Mouse (Mus musculus): ENCODE measurements around the gene Pla1a. TPM values are rescaled to one million over a fixed set of nuclear protein-coding genes. Genes with fewer than 3 reads are reported as not detected.

Pla1a gene
- polyA plus RNA-seq, 1 experiment from 2014 or later = 0.38 TPM

GRCm38 (mm10) chr16:38373439-38373838, 59.5 kb downstream of the Pla1a start:
- H3K36me3 ChIP-seq (ENCODE audit: control insufficient read depth, insufficient read depth, low read length) = no peaks in the 10 kb centered on the region
- ATAC-seq (ENCODE audit: low FRiP score, low TSS enrichment) (no peak), DNase-seq (no peak)
- H3K4me3 ChIP-seq (replicated peaks; ENCODE audit: low read depth, low read length) = no peak overlapping the region
- H3K27ac ChIP-seq (replicated peaks; ENCODE audit: low read depth, low read length) = no peak overlapping the region
- peaks cover 8% of the 10 kb centered on the region; the same call in 1 of the 2 replicates for H3K4me1 ChIP-seq (ENCODE audit: control insufficient read depth, insufficient read depth, low read length)
- H3K9ac ChIP-seq (replicated peaks; ENCODE audit: low read length) = no peak overlapping the region
- no peak overlapping the region for H3K4me2 ChIP-seq (ENCODE audit: low read length)
- H3K9me3 ChIP-seq (ENCODE audit: control insufficient read depth, low read length) = no peaks in the 10 kb centered on the region
- no peaks in the 10 kb centered on the region for H3K27me3 ChIP-seq (ENCODE audit: control insufficient read depth, insufficient read depth, low read length)
- WGBS = 84% methylated on average over 10 of the region's 10 CpGs

- no peaks in the 10 kb centered on the region for H3K9me3 ChIP-seq (ENCODE audit: control insufficient read depth, low read length)
- no peak for ATAC-seq (ENCODE audit: low FRiP score, low TSS enrichment)
- no peak overlapping the region for H3K4me2 ChIP-seq (ENCODE audit: low read length)
- no peak for DNase-seq
- H3K27ac ChIP-seq (replicated peaks; ENCODE audit: low read depth, low read length) = no peak overlapping the region
- H3K4me3 ChIP-seq (replicated peaks; ENCODE audit: low read depth, low read length) = no peak overlapping the region
- no peaks in the 10 kb centered on the region for H3K36me3 ChIP-seq (ENCODE audit: control insufficient read depth, insufficient read depth, low read length)
- H3K4me1 ChIP-seq (ENCODE audit: control insufficient read depth, insufficient read depth, low read length) = peaks cover 8% of the 10 kb centered on the region; the same call in 1 of the 2 replicates
- no peak overlapping the region for H3K9ac ChIP-seq (replicated peaks; ENCODE audit: low read length)
- WGBS = 83% methylated on average over 4 of the region's 4 CpGs
- no peaks in the 10 kb centered on the region for H3K27me3 ChIP-seq (ENCODE audit: control insufficient read depth, insufficient read depth, low read length)
Observed at GRCm38 (mm10) chr16:38372876-38373275, 60.1 kb downstream of the Pla1a start.

- Histone ChIP-seq H3K36me3 (ENCODE audit: control insufficient read depth, insufficient read depth, low read length) (no peaks in the 10 kb centered on the region), H3K4me3 (replicated peaks; ENCODE audit: low read depth, low read length) (no peak overlapping the region), H3K9me3 (ENCODE audit: control insufficient read depth, low read length) (no peaks in the 10 kb centered on the region), H3K4me2 (ENCODE audit: low read length) (no peak overlapping the region), H3K9ac (replicated peaks; ENCODE audit: low read length) (no peak overlapping the region), H3K27ac (replicated peaks; ENCODE audit: low read depth, low read length) (no peak overlapping the region), H3K4me1 (ENCODE audit: control insufficient read depth, insufficient read depth, low read length) (peaks cover 4% of the 10 kb centered on the region; the same call in 1 of the 2 replicates), H3K27me3 (ENCODE audit: control insufficient read depth, insufficient read depth, low read length) (no peaks in the 10 kb centered on the region)
- no peak for DNase-seq
- no peak for ATAC-seq (ENCODE audit: low FRiP score, low TSS enrichment)
- WGBS = 86% methylated on average over 15 of the region's 15 CpGs
Observed at GRCm38 (mm10) chr16:38371705-38372296, 61.1 kb downstream of the Pla1a start.

GRCm38 (mm10) chr16:38370633-38371374, 62.1 kb downstream of the Pla1a start:
- H3K9ac ChIP-seq (replicated peaks; ENCODE audit: low read length) = no peak overlapping the region
- H3K4me1 ChIP-seq (ENCODE audit: control insufficient read depth, insufficient read depth, low read length) = no peaks in the 10 kb centered on the region; the same call in 1 of the 2 replicates
- H3K27me3 ChIP-seq (ENCODE audit: control insufficient read depth, insufficient read depth, low read length) = no peaks in the 10 kb centered on the region
- H3K36me3 ChIP-seq (ENCODE audit: control insufficient read depth, insufficient read depth, low read length) = no peaks in the 10 kb centered on the region
- no peak overlapping the region for H3K27ac ChIP-seq (replicated peaks; ENCODE audit: low read depth, low read length)
- no peak overlapping the region for H3K4me3 ChIP-seq (replicated peaks; ENCODE audit: low read depth, low read length)
- no peak for DNase-seq
- 88% methylated on average over 8 of the region's 8 CpGs for WGBS
- ATAC-seq (ENCODE audit: low FRiP score, low TSS enrichment) = no peak
- H3K4me2 ChIP-seq (ENCODE audit: low read length) = no peak overlapping the region
- no peaks in the 10 kb centered on the region for H3K9me3 ChIP-seq (ENCODE audit: control insufficient read depth, low read length)

GRCm38 (mm10) chr16:38369992-38370484, 62.9 kb downstream of the Pla1a start:
- 88% methylated on average over 4 of the region's 4 CpGs for WGBS
- no peak overlapping the region for H3K9ac ChIP-seq (replicated peaks; ENCODE audit: low read length)
- H3K4me3 ChIP-seq (replicated peaks; ENCODE audit: low read depth, low read length) = no peak overlapping the region
- no peaks in the 10 kb centered on the region for H3K36me3 ChIP-seq (ENCODE audit: control insufficient read depth, insufficient read depth, low read length)
- ATAC-seq (ENCODE audit: low FRiP score, low TSS enrichment) = no peak
- no peak overlapping the region for H3K4me2 ChIP-seq (ENCODE audit: low read length)
- no peak overlapping the region for H3K27ac ChIP-seq (replicated peaks; ENCODE audit: low read depth, low read length)
- no peak for DNase-seq
- no peaks in the 10 kb centered on the region for H3K27me3 ChIP-seq (ENCODE audit: control insufficient read depth, insufficient read depth, low read length)
- no peaks in the 10 kb centered on the region for H3K9me3 ChIP-seq (ENCODE audit: control insufficient read depth, low read length)
- H3K4me1 ChIP-seq (ENCODE audit: control insufficient read depth, insufficient read depth, low read length) = no peaks in the 10 kb centered on the region

- Histone ChIP-seq H3K4me3 (replicated peaks; ENCODE audit: low read depth, low read length) (no peak overlapping the region), H3K36me3 (ENCODE audit: control insufficient read depth, insufficient read depth, low read length) (no peaks in the 10 kb centered on the region), H3K27ac (replicated peaks; ENCODE audit: low read depth, low read length) (no peak overlapping the region), H3K4me2 (ENCODE audit: low read length) (no peak overlapping the region), H3K9me3 (ENCODE audit: control insufficient read depth, low read length) (no peaks in the 10 kb centered on the region), H3K4me1 (ENCODE audit: control insufficient read depth, insufficient read depth, low read length) (no peaks in the 10 kb centered on the region), H3K27me3 (ENCODE audit: control insufficient read depth, insufficient read depth, low read length) (no peaks in the 10 kb centered on the region), H3K9ac (replicated peaks; ENCODE audit: low read length) (no peak overlapping the region)
- DNase-seq (no peak), ATAC-seq (ENCODE audit: low FRiP score, low TSS enrichment) (no peak)
- 87% methylated on average over 8 of the region's 8 CpGs for WGBS
Observed at GRCm38 (mm10) chr16:38369431-38369830, 63.5 kb downstream of the Pla1a start.

- Histone ChIP-seq H3K27me3 (ENCODE audit: control insufficient read depth, insufficient read depth, low read length) (no peaks in the 10 kb centered on the region), H3K4me1 (ENCODE audit: control insufficient read depth, insufficient read depth, low read length) (no peaks in the 10 kb centered on the region), H3K4me2 (ENCODE audit: low read length) (no peak overlapping the region), H3K9me3 (ENCODE audit: control insufficient read depth, low read length) (no peaks in the 10 kb centered on the region), H3K9ac (replicated peaks; ENCODE audit: low read length) (no peak overlapping the region), H3K36me3 (ENCODE audit: control insufficient read depth, insufficient read depth, low read length) (no peaks in the 10 kb centered on the region), H3K27ac (replicated peaks; ENCODE audit: low read depth, low read length) (no peak overlapping the region), H3K4me3 (replicated peaks; ENCODE audit: low read depth, low read length) (no peak overlapping the region)
- no peak for DNase-seq
- ATAC-seq (ENCODE audit: low FRiP score, low TSS enrichment) = no peak
- 86% methylated on average over 7 of the region's 7 CpGs for WGBS
Observed at GRCm38 (mm10) chr16:38369000-38369399, 63.9 kb downstream of the Pla1a start.

- no peaks in the 10 kb centered on the region for H3K36me3 ChIP-seq (ENCODE audit: control insufficient read depth, insufficient read depth, low read length)
- WGBS = 75% methylated on average over 10 of the region's 10 CpGs
- no peaks in the 10 kb centered on the region for H3K9me3 ChIP-seq (ENCODE audit: control insufficient read depth, low read length)
- ATAC-seq (ENCODE audit: low FRiP score, low TSS enrichment) = no peak
- no peaks in the 10 kb centered on the region for H3K4me1 ChIP-seq (ENCODE audit: control insufficient read depth, insufficient read depth, low read length)
- no peak for DNase-seq
- no peaks in the 10 kb centered on the region for H3K27me3 ChIP-seq (ENCODE audit: control insufficient read depth, insufficient read depth, low read length)
- H3K9ac ChIP-seq (replicated peaks; ENCODE audit: low read length) = no peak overlapping the region
- no peak overlapping the region for H3K27ac ChIP-seq (replicated peaks; ENCODE audit: low read depth, low read length)
- no peak overlapping the region for H3K4me3 ChIP-seq (replicated peaks; ENCODE audit: low read depth, low read length)
- no peak overlapping the region for H3K4me2 ChIP-seq (ENCODE audit: low read length)
Observed at GRCm38 (mm10) chr16:38368336-38368735, 64.6 kb downstream of the Pla1a start.

GRCm38 (mm10) chr16:38366231-38366630, 66.7 kb downstream of the Pla1a start:
- Histone ChIP-seq H3K9me3 (ENCODE audit: control insufficient read depth, low read length) (no peaks in the 10 kb centered on the region), H3K36me3 (ENCODE audit: control insufficient read depth, insufficient read depth, low read length) (no peaks in the 10 kb centered on the region), H3K4me2 (ENCODE audit: low read length) (no peak overlapping the region), H3K27me3 (ENCODE audit: control insufficient read depth, insufficient read depth, low read length) (no peaks in the 10 kb centered on the region), H3K4me1 (ENCODE audit: control insufficient read depth, insufficient read depth, low read length) (no peaks in the 10 kb centered on the region), H3K9ac (replicated peaks; ENCODE audit: low read length) (no peak overlapping the region), H3K27ac (replicated peaks; ENCODE audit: low read depth, low read length) (no peak overlapping the region), H3K4me3 (replicated peaks; ENCODE audit: low read depth, low read length) (no peak overlapping the region)
- 86% methylated on average over 4 of the region's 4 CpGs for WGBS
- DNase-seq (no peak), ATAC-seq (ENCODE audit: low FRiP score, low TSS enrichment) (no peak)

Data from midbrain, embryonic 14.5 days (tissue).